Mouse (Mus musculus) MEL (cell line): ENCODE data around the gene Bcas2. TPM values are rescaled to one million over a fixed set of nuclear protein-coding genes. Genes with fewer than 3 reads are reported as not detected.
"Not testable (repeated sequence)": the region's sequence is repeated elsewhere in the genome, so short reads cannot be mapped to it uniquely, and the experiment has no call there.

Source experiments
- DNase-seq: peaks from one replicate; pipeline ENCODE4 v3.0.0; 2011; ENCODE audit warnings: low read depth, low spot score
- H3K27ac ChIP-seq: 2 replicates; pipeline ENCODE4 v1.5.1; 2012; ENCODE audit warnings: low read depth, mild to moderate bottlenecking, control low read depth, low read length, moderate library complexity; ENCODE audit not compliant: control insufficient read depth
- H3K27me3 ChIP-seq, 2 experiments: fragments of 150-350 bp in 1 of 2; sonication (generic) in 1 of 2; 2 replicates each; pipeline ENCODE4 v1.6.1; 2012; ENCODE audit warnings: low read length in 2 of 2, mild to moderate bottlenecking in 2 of 2, improper control_type of control experiment in 1 of 2, moderate library complexity in 1 of 2; ENCODE audit not compliant: insufficient read depth in 2 of 2, control insufficient read depth in 1 of 2
- H3K36me3 ChIP-seq, 2 experiments: 2 replicates each; pipeline ENCODE4 v1.6.1; 2012 to 2014; ENCODE audit warnings: low read length in 2 of 2, improper control_type of control experiment in 1 of 2, inconsistent platforms in 1 of 2, mild to moderate bottlenecking in 1 of 2; ENCODE audit not compliant: insufficient read depth in 2 of 2, control insufficient read depth in 1 of 2
- H3K4me1 ChIP-seq, 2 experiments: fragments of 150-350 bp in 1 of 2; sonication (generic) in 1 of 2; 2 replicates each; pipeline ENCODE4 v1.6.1; 2012; ENCODE audit warnings: low read length in 2 of 2, improper control_type of control experiment in 1 of 2, mild to moderate bottlenecking in 1 of 2; ENCODE audit not compliant: insufficient read depth in 2 of 2, control insufficient read depth in 1 of 2
- H3K4me3 ChIP-seq, 2 experiments: fragments of 150-350 bp in 1 of 2; sonication (generic) in 1 of 2; 2 replicates each; pipeline ENCODE4 v1.5.1; 2012; ENCODE audit warnings: low read depth in 2 of 2, low read length in 2 of 2, mild to moderate bottlenecking in 2 of 2, moderate library complexity in 2 of 2, control low read depth in 1 of 2, improper control_type of control experiment in 1 of 2; ENCODE audit not compliant: control insufficient read depth in 1 of 2, insufficient read depth in 1 of 2
- H3K79me2 ChIP-seq: 2 replicates; pipeline ENCODE4 v1.6.1; 2012; ENCODE audit warnings: mild to moderate bottlenecking, low read length, moderate library complexity; ENCODE audit not compliant: control insufficient read depth, poor library complexity, insufficient read depth
- H3K9ac ChIP-seq: 2 replicates; pipeline ENCODE4 v1.6.1; 2012; ENCODE audit warnings: low read depth, mild to moderate bottlenecking, control low read depth, low read length, moderate library complexity; ENCODE audit not compliant: control insufficient read depth, poor library complexity, severe bottlenecking
- H3K9me3 ChIP-seq: fragments of 150-350 bp; sonication (generic); replicated peaks from 2 replicates; pipeline ENCODE4 v1.6.1; 2012; ENCODE audit warnings: mild to moderate bottlenecking, low read length, improper control_type of control experiment, moderate library complexity; ENCODE audit not compliant: insufficient read depth
- BHLHE40 ChIP-seq: IDR thresholded peaks from 2 replicates; pipeline ENCODE4 v1.6.1; 2012; ENCODE audit warnings: low read depth, mild to moderate bottlenecking, inconsistent platforms, low read length, improper control_type of control experiment, borderline replicate concordance
- CHD1 ChIP-seq: IDR thresholded peaks from 2 replicates; pipeline ENCODE4 v1.6.1; 2012; ENCODE audit warnings: low read depth, mild to moderate bottlenecking, inconsistent platforms, low read length, improper control_type of control experiment
- CTCF ChIP-seq, 3 experiments: IDR thresholded peaks in 2 of 3; conservative IDR thresholded peaks in 1 of 3; 2 replicates each; pipeline ENCODE4 v1.5.1; 2011 to 2012; ENCODE audit warnings: low read length in 3 of 3, low read depth in 2 of 3, mild to moderate bottlenecking in 2 of 3, improper control_type of control experiment in 1 of 3, inconsistent platforms in 1 of 3, mixed read lengths in 1 of 3, moderate library complexity in 1 of 3; ENCODE audit not compliant: control insufficient read depth in 1 of 3, insufficient read depth in 1 of 3, poor library complexity in 1 of 3, severe bottlenecking in 1 of 3
- E2F4 ChIP-seq: IDR thresholded peaks from 2 replicates; pipeline ENCODE4 v1.6.1; 2011; ENCODE audit warnings: low read depth, low read length, improper control_type of control experiment, borderline replicate concordance
- ELF1 ChIP-seq: IDR thresholded peaks from 2 replicates; pipeline ENCODE4 v1.6.1; 2014; ENCODE audit warnings: low read depth, mild to moderate bottlenecking, inconsistent platforms, low read length, improper control_type of control experiment, moderate library complexity
- JUND ChIP-seq: IDR thresholded peaks from 2 replicates; pipeline ENCODE4 v1.6.1; 2011; ENCODE audit warnings: low read depth, mild to moderate bottlenecking, improper control_type of control experiment, low read length
- KAT2A ChIP-seq: conservative IDR thresholded peaks from 2 replicates; pipeline ENCODE4 v1.6.1; 2012; ENCODE audit warnings: low read depth, low read length, improper control_type of control experiment, inconsistent platforms
- MYB ChIP-seq: IDR thresholded peaks from 2 replicates; pipeline ENCODE4 v1.6.1; 2011; ENCODE audit warnings: mild to moderate bottlenecking, low read depth, low read length, improper control_type of control experiment
- NRF1 ChIP-seq: IDR thresholded peaks from 2 replicates; pipeline ENCODE4 v1.6.1; 2014; ENCODE audit warnings: low read depth, mild to moderate bottlenecking, inconsistent platforms, low read length, improper control_type of control experiment, moderate library complexity; ENCODE audit not compliant: poor library complexity, insufficient read depth, severe bottlenecking
- POLR2A ChIP-seq, 2 experiments: IDR thresholded peaks; 2 replicates each; pipeline ENCODE4 v1.6.1; 2011 to 2012; ENCODE audit warnings: low read length in 2 of 2, mild to moderate bottlenecking in 2 of 2, control low read depth in 1 of 2, improper control_type of control experiment in 1 of 2, low read depth in 1 of 2, moderate library complexity in 1 of 2; ENCODE audit not compliant: control insufficient read depth in 1 of 2, insufficient read depth in 1 of 2, poor library complexity in 1 of 2
- POLR2AphosphoS2 ChIP-seq: IDR thresholded peaks from 2 replicates; pipeline ENCODE4 v1.6.1; 2011; ENCODE audit warnings: low read length, improper control_type of control experiment
- POLR2AphosphoS5 ChIP-seq: IDR thresholded peaks from 2 replicates; pipeline ENCODE4 v1.6.1; 2012; ENCODE audit warnings: low read depth, borderline replicate concordance, mild to moderate bottlenecking, inconsistent platforms, low read length, moderate library complexity, mixed read lengths
- SMC3 ChIP-seq: IDR thresholded peaks from 2 replicates; pipeline ENCODE4 v1.6.1; 2011; ENCODE audit warnings: low read depth, low read length, improper control_type of control experiment
- TBP ChIP-seq: IDR thresholded peaks from 2 replicates; pipeline ENCODE4 v1.8.0; 2011; ENCODE audit warnings: low read depth, low read length, improper control_type of control experiment
- USF2 ChIP-seq, 2 experiments: IDR thresholded peaks; 2 replicates each; pipeline ENCODE4 v1.6.1; 2011 to 2012; ENCODE audit warnings: improper control_type of control experiment in 2 of 2, low read length in 2 of 2, borderline replicate concordance in 1 of 2, inconsistent platforms in 1 of 2, low read depth in 1 of 2, mild to moderate bottlenecking in 1 of 2; ENCODE audit not compliant: insufficient read depth in 1 of 2
- ZMIZ1 ChIP-seq: IDR thresholded peaks from 2 replicates; pipeline ENCODE4 v1.6.1; 2012; ENCODE audit warnings: low read depth, mild to moderate bottlenecking, inconsistent platforms, low read length, improper control_type of control experiment, moderate library complexity
- ZNF384 ChIP-seq: IDR thresholded peaks from 2 replicates; pipeline ENCODE4 v1.6.1; 2012; ENCODE audit warnings: low read depth, mild to moderate bottlenecking, inconsistent platforms, low read length, improper control_type of control experiment
- polyA plus RNA-seq, 2 experiments: library from polyadenylated mRNA; stranded (reverse) in 1 of 2; unstranded in 1 of 2; fragments of >175 nt in 1 of 2; fragments of >200 nt in 1 of 2; gene quantifications; 2 replicates each; pipeline versions ENCODE4 v1.2.1 to v1.2.4; 2012; ENCODE audit warnings: low replicate concordance in 2 of 2, low read depth in 1 of 2; ENCODE audit not compliant: insufficient read length in 2 of 2, insufficient read depth in 1 of 2, missing spikeins in 1 of 2
- total RNA-seq: library from RNA; depleted of rRNA; stranded (reverse); fragments of 300-350 nt; gene quantifications from 2 replicates; pipeline ENCODE4 v1.2.3, GENCODE M21; 2012

Bcas2 gene
- total and polyA plus RNA-seq, 3 experiments = 117 to 166 TPM; not detected in 1

DNA sequence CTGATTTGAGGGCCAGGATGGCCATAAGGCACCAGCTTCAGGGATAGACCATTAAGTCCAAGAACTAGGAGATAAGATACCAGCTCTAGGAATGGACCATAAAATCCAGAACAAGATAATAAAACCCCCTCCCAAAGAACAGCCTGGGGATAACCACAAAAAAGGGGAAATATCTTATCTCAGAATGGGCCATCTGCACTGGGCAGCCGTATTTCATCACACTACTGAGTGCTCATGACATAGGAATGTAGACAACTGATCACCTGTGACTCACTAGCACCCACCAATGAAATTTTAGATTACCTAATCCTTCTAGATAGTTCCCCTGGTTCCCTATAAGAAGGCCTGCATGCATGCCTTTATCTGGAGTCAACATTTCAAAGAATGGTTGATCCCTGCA, 40.7 kb downstream of the Bcas2 start (continued):
- TF ChIP-seq TBP = no peak
- no peak for TF ChIP-seq POLR2AphosphoS5
- no peak for TF ChIP-seq NRF1
- TF ChIP-seq E2F4 = no peak
- TF ChIP-seq POLR2A (IDR thresholded peaks at IDR 0.05; ENCODE audit: control insufficient read depth in 1 of 2, insufficient read depth in 1 of 2, low read depth in 1 of 2, low read length in 2 of 2, poor library complexity in 1 of 2) = no peak
- TF ChIP-seq CHD1 = no peak
- no peak for TF ChIP-seq CTCF (IDR thresholded peaks at IDR 0.05 in 2 of 3, conservative IDR thresholded peaks at IDR 0.05 in 1 of 3; ENCODE audit: control insufficient read depth in 1 of 3, insufficient read depth in 1 of 3, low read depth in 2 of 3, low read length in 3 of 3, poor library complexity in 1 of 3, severe bottlenecking in 1 of 3)
- no peak for TF ChIP-seq POLR2AphosphoS2
- no peak for TF ChIP-seq JUND
- TF ChIP-seq ELF1 = no peak
- TF ChIP-seq SMC3 = no peak
- no peak for TF ChIP-seq ZMIZ1
- TF ChIP-seq USF2 (IDR thresholded peaks at IDR 0.05; ENCODE audit: borderline replicate concordance in 1 of 2, insufficient read depth in 1 of 2, low read depth in 1 of 2, low read length in 2 of 2) = no peak

- H3K4me1 ChIP-seq = peaks cover 6 to 14% of the 10 kb centered on the region in 2 experiments
- peaks cover 0 to 3% of the 10 kb centered on the region in 2 experiments; a peak in 2 of 4 replicates for H3K36me3 ChIP-seq
- 0 out of 2 replicates have a peak, but pooled peaks cover 2% of the 10 kb centered on the region for H3K9me3 ChIP-seq
- H3K9ac ChIP-seq = no peak overlapping the region
- H3K4me3 ChIP-seq = no peak overlapping the region
- no peak overlapping the region for H3K27ac ChIP-seq
- DNase-seq = no peak
- no peaks in the 10 kb centered on the region for H3K79me2 ChIP-seq
- TF ChIP-seq MYB (no peak), ZNF384 (no peak), ELF1 (no peak), BHLHE40 (no peak), KAT2A (no peak)
- H3K27me3 ChIP-seq = no peaks in the 10 kb centered on the region
Measured at GRCm38 (mm10) chr3:103213537-103213936, 42.1 kb downstream of the Bcas2 start.

GRCm38 (mm10) chr3:103214593-103215285, 43.3 kb downstream of the Bcas2 start:
- H3K9me3 ChIP-seq = 0 out of 2 replicates have a peak, but pooled peaks cover 2% of the 10 kb centered on the region
- no peak overlapping the region for H3K4me3 ChIP-seq
- H3K27ac ChIP-seq = no peak overlapping the region
- H3K4me1 ChIP-seq = peaks cover 6 to 12% of the 10 kb centered on the region in 2 experiments; a peak in 3 of 4 replicates
- no peak for TF ChIP-seq POLR2A (IDR thresholded peaks at IDR 0.05; ENCODE audit: control insufficient read depth in 1 of 2, insufficient read depth in 1 of 2, low read depth in 1 of 2, low read length in 2 of 2, poor library complexity in 1 of 2)
- no peak for TF ChIP-seq KAT2A
- TF ChIP-seq POLR2AphosphoS5 = no peak
- H3K9ac ChIP-seq = no peak overlapping the region
- no peaks in the 10 kb centered on the region for H3K79me2 ChIP-seq
- peaks cover 0 to 3% of the 10 kb centered on the region in 2 experiments; a peak in 2 of 4 replicates for H3K36me3 ChIP-seq
- no peaks in the 10 kb centered on the region for H3K27me3 ChIP-seq
- DNase-seq = no peak

DNA sequence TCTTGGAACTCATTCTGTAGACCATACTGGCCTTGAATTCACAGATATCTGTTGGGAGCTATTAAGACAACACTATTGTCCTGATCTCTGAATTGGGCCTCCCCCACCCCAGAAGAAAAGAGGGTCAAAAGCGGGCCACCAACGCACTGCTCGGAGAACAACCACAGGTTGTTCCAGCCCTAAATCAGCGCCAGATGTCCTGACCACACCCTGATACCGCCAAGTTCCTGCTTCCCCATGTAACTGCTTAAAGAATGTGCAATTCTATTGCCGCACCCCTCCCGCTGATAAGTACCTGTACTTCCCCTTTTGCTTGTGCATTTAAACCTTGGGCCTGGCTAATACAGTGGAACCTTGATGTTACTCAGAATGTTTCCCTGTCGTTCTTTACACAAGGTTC, 43.9 kb downstream of the Bcas2 start:
- peaks cover 6 to 12% of the 10 kb centered on the region in 2 experiments; a peak in 3 of 4 replicates for H3K4me1 ChIP-seq
- H3K79me2 ChIP-seq, H3K36me3 ChIP-seq, H3K4me3 ChIP-seq, H3K27ac ChIP-seq, H3K27me3 ChIP-seq, H3K9me3 ChIP-seq, H3K9ac ChIP-seq: not testable (repeated sequence)
- peak; percentile 45 for DNase-seq
